Mouse (Mus musculus) bone marrow macrophage, adult 2 months (primary cell): ENCODE data around the gene Iqce.

Source experiments
- CTCF ChIP-seq: IDR thresholded peaks from 2 replicates; pipeline ENCODE4 v1.5.1; 2012; ENCODE audit warnings: low read depth, mild to moderate bottlenecking, low read length, moderate library complexity
- POLR2A ChIP-seq: IDR thresholded peaks from 2 replicates; pipeline ENCODE4 v1.6.1; 2012; ENCODE audit warnings: mild to moderate bottlenecking, low read depth, low read length, borderline replicate concordance

GRCm38 (mm10) chr5:140659607-140660272, 42.4 kb downstream of the Iqce start:
- no peak for TF ChIP-seq CTCF
- no peak for TF ChIP-seq POLR2A
